Mouse (Mus musculus): ENCODE results near the gene Vwa3a. TPM values are rescaled to one million over a fixed set of nuclear protein-coding genes. Genes with fewer than 3 reads are reported as not detected.

Gene Vwa3a
- polyA plus RNA-seq, 1 experiment from 2014 or later, result 0.02 TPM

GRCm38 (mm10) chr7:120746821-120747220 is 7.7 kb downstream of the Vwa3a start:
- Histone ChIP-seq H3K4me3 (replicated peaks) (no peak overlapping the region), H3K9ac (no peak overlapping the region), H3K9me3 (replicated peaks) (no peaks in the 10 kb centered on the region), H3K27me3 (peaks cover 17% of the 10 kb centered on the region), H3K4me2 (no peak overlapping the region), H3K27ac (no peak overlapping the region), H3K4me1 (replicated peaks) (no peaks in the 10 kb centered on the region), H3K36me3 (no peaks in the 10 kb centered on the region)
- no peak for DNase-seq
- no peak for ATAC-seq (ENCODE audit: low read depth)
- 69% methylated on average over 5 of the region's 5 CpGs for WGBS (ENCODE audit: insufficient replicate concordance)

DNA sequence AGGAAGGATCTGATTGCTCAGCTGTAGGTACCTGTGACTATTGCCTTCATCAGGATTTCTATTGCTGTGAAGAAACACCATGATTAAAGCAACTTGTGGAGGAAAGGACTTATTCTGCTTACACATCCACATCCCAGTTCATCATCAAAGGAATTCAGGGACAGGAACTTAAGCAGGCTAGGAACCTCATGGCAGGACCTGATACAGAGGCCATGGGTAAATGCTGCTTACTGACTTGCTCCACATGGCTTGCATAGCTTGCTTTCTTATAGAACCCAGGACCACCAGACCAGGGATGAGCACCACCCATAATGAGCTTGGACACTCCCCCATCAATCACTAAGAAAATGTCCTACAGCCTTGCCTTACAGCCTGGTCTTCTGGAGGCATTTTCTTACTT is 9.4 kb downstream of the Vwa3a start:
- H3K4me2 ChIP-seq, result no peak overlapping the region
- H3K9ac ChIP-seq, result no peak overlapping the region
- H3K9me3 ChIP-seq (replicated peaks), result no peaks in the 10 kb centered on the region
- H3K4me1 ChIP-seq (replicated peaks), result no peaks in the 10 kb centered on the region
- H3K36me3 ChIP-seq, result no peaks in the 10 kb centered on the region
- H3K27me3 ChIP-seq, result peaks cover 11% of the 10 kb centered on the region
- no peak overlapping the region for H3K4me3 ChIP-seq (replicated peaks)
- no peak for ATAC-seq (ENCODE audit: low read depth)
- H3K27ac ChIP-seq, result no peak overlapping the region
- DNase-seq, result no peak

DNA sequence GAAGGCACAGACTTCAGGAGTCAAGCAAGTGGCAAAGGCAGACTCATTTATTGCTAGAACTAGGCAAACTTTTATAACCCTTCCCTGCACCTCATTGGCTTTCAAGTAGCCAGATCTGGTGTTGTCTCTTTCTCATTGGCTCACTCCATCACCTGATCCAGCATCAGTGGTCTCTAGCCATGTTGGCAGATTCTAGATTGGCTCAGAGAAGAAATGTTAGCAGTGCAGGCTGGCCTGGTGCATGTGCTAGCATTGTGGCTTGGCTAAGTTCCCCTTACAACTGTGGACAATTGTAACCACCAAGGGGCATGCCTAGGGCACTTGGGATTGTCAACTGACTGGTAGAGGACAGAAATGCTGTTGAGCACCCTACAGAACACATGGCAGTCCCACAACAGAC is 12.2 kb downstream of the Vwa3a start:
- Histone ChIP-seq H3K9ac (no peak overlapping the region), H3K27ac (no peak overlapping the region), H3K36me3 (no peaks in the 10 kb centered on the region), H3K4me2 (no peak overlapping the region), H3K9me3 (replicated peaks) (no peaks in the 10 kb centered on the region), H3K4me1 (replicated peaks) (no peaks in the 10 kb centered on the region), H3K27me3 (no peaks in the 10 kb centered on the region), H3K4me3 (replicated peaks) (no peak overlapping the region)
- DNase-seq, result no peak
- no peak for ATAC-seq (ENCODE audit: low read depth)

DNA sequence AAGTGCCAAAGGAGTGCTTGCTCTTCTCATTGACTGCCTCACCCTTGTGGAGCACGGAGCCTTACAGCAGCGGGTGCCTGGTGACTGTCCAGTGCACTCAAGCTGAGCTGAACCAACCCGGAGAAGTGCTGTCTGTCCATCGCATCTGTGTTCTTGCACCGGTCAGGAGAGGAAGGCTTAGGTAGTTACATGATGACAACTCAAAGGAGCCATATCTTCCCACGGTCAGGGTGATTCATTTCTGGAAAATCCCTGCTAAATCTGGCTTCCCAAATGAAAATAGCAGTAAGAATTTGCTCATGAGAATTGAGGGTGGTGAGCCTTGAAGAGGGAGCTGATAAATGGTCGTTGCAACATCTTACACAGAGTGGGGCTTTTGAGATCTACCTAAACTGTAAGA is 12.8 kb downstream of the Vwa3a start:
- ATAC-seq (ENCODE audit: low read depth) (no peak), DNase-seq (no peak)
- Histone ChIP-seq H3K27me3 (no peaks in the 10 kb centered on the region), H3K4me1 (replicated peaks) (no peaks in the 10 kb centered on the region), H3K9me3 (replicated peaks) (no peaks in the 10 kb centered on the region), H3K9ac (no peak overlapping the region), H3K36me3 (no peaks in the 10 kb centered on the region), H3K4me2 (no peak overlapping the region), H3K4me3 (replicated peaks) (no peak overlapping the region), H3K27ac (no peak overlapping the region)
- 64% methylated on average over 7 of the region's 7 CpGs for WGBS (ENCODE audit: insufficient replicate concordance)

- no peaks in the 10 kb centered on the region for H3K36me3 ChIP-seq
- no peak; the same call in 1 of the 2 replicates for ATAC-seq (ENCODE audit: low read depth)
- no peak overlapping the region for H3K27ac ChIP-seq
- no peaks in the 10 kb centered on the region for H3K9me3 ChIP-seq (replicated peaks)
- no peak overlapping the region for H3K9ac ChIP-seq
- no peak overlapping the region for H3K4me3 ChIP-seq (replicated peaks)
- DNase-seq, result peak; percentile 54
- 10% methylated on average over 5 of the region's 5 CpGs for WGBS (ENCODE audit: insufficient replicate concordance)
- H3K4me1 ChIP-seq (replicated peaks), result no peaks in the 10 kb centered on the region
- no peak overlapping the region for H3K4me2 ChIP-seq
- no peaks in the 10 kb centered on the region for H3K27me3 ChIP-seq
Measured at GRCm38 (mm10) chr7:120754671-120755070, 15.6 kb downstream of the Vwa3a start.

DNA sequence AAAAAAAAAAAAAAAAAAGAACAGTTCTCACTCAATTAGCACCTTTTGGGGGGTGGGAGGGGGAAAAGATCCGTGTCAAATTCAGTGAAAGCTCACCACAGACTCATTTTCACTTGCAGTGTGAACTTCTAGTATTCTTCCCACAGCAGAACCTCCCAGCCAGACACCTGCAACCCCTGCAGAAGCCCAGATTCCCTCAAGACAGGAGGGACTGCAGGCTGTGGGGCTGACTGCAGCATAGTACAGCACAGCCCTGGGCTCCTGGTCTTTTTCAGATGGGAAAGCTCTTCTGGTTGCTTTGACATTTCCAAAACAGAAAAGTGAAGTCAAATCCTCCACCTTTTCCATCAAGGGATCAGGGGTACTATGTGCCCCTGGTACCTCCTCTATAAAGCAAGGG is 28.3 kb downstream of the Vwa3a start:
- H3K4me2 ChIP-seq, result no peak overlapping the region
- no peak for DNase-seq
- H3K4me1 ChIP-seq (replicated peaks), result no peaks in the 10 kb centered on the region
- no peaks in the 10 kb centered on the region for H3K27me3 ChIP-seq
- H3K27ac ChIP-seq, result no peak overlapping the region
- H3K9ac ChIP-seq, result no peak overlapping the region
- no peaks in the 10 kb centered on the region for H3K9me3 ChIP-seq (replicated peaks)
- H3K36me3 ChIP-seq, result no peaks in the 10 kb centered on the region
- no peak for ATAC-seq (ENCODE audit: low read depth)
- H3K4me3 ChIP-seq (replicated peaks), result no peak overlapping the region
- WGBS (ENCODE audit: insufficient replicate concordance), result 0% methylated on average over 1 of the region's 1 CpGs

- H3K27me3 ChIP-seq, result no peaks in the 10 kb centered on the region
- ATAC-seq (ENCODE audit: low read depth) (no peak), DNase-seq (no peak)
- H3K4me3 ChIP-seq (replicated peaks), result no peak overlapping the region
- no peak overlapping the region for H3K9ac ChIP-seq
- H3K36me3 ChIP-seq, result no peaks in the 10 kb centered on the region
- H3K4me2 ChIP-seq, result no peak overlapping the region
- H3K9me3 ChIP-seq (replicated peaks), result no peaks in the 10 kb centered on the region
- 19% methylated on average over 1 of the region's 1 CpGs for WGBS (ENCODE audit: insufficient replicate concordance)
- no peak overlapping the region for H3K27ac ChIP-seq
- no peaks in the 10 kb centered on the region for H3K4me1 ChIP-seq (replicated peaks)
Measured at GRCm38 (mm10) chr7:120771389-120771788, 32.3 kb downstream of the Vwa3a start.

GRCm38 (mm10) chr7:120778012-120778411 is 38.9 kb downstream of the Vwa3a start:
- 11% methylated on average over 2 of the region's 2 CpGs for WGBS (ENCODE audit: insufficient replicate concordance)
- H3K36me3 ChIP-seq, result no peaks in the 10 kb centered on the region
- peak; percentile 81 for ATAC-seq (ENCODE audit: low read depth)

GRCm38 (mm10) chr7:120795544-120795943 is 56.4 kb downstream of the Vwa3a start:
- Histone ChIP-seq H3K9me3 (replicated peaks) (no peaks in the 10 kb centered on the region), H3K4me1 (replicated peaks) (no peaks in the 10 kb centered on the region), H3K4me3 (replicated peaks) (no peak overlapping the region), H3K27me3 (no peaks in the 10 kb centered on the region; the same call in 1 of the 2 replicates), H3K4me2 (no peak overlapping the region), H3K27ac (no peak overlapping the region), H3K36me3 (no peaks in the 10 kb centered on the region), H3K9ac (no peak overlapping the region)
- 59% methylated on average over 4 of the region's 4 CpGs for WGBS (ENCODE audit: insufficient replicate concordance)
- no peak for DNase-seq
- ATAC-seq (ENCODE audit: low read depth), result no peak

More at GRCm38 (mm10) chr7:120778012-120778411, 38.9 kb downstream of the Vwa3a start:
- H3K4me3 ChIP-seq (replicated peaks), result no peak overlapping the region
- H3K4me2 ChIP-seq, result no peak overlapping the region
- no peaks in the 10 kb centered on the region for H3K9me3 ChIP-seq (replicated peaks)
- H3K4me1 ChIP-seq (replicated peaks), result peaks cover 6% of the 10 kb centered on the region
- H3K9ac ChIP-seq, result no peak overlapping the region
- DNase-seq, result no peak
- no peaks in the 10 kb centered on the region for H3K27me3 ChIP-seq
- H3K27ac ChIP-seq, result no peak overlapping the region

GRCm38 (mm10) chr7:120796369-120796768 is 57.3 kb downstream of the Vwa3a start:
- Histone ChIP-seq H3K9me3 (replicated peaks) (no peaks in the 10 kb centered on the region), H3K9ac (no peak overlapping the region), H3K4me1 (replicated peaks) (no peaks in the 10 kb centered on the region), H3K4me2 (no peak overlapping the region), H3K4me3 (replicated peaks) (no peak overlapping the region), H3K27ac (no peak overlapping the region), H3K27me3 (no peaks in the 10 kb centered on the region; the same call in 1 of the 2 replicates), H3K36me3 (no peaks in the 10 kb centered on the region)
- 46% methylated on average over 3 of the region's 3 CpGs for WGBS (ENCODE audit: insufficient replicate concordance)
- DNase-seq, result no peak
- no peak for ATAC-seq (ENCODE audit: low read depth)

DNA sequence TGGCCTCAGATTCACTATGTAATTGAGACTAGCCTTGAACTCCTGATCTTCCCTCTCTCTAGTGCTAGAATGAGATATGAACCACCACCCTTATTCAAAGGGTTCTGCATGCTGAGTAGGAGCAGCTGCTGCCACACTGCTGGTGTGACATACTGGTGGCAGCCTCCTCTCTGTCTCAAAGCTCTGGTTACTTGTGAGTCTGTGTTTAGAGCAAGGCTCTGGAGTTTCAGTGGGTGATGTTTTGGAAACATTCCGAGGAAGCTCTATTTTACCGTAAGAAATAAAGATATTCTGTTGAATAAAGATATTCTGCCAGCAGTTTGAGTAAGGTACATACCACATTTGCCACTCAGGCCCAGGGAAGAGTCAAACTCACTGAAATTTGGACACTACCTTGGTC is 64.2 kb downstream of the Vwa3a start:
- no peak overlapping the region for H3K4me2 ChIP-seq
- no peaks in the 10 kb centered on the region for H3K9me3 ChIP-seq (replicated peaks)
- H3K4me1 ChIP-seq (replicated peaks), result no peaks in the 10 kb centered on the region
- no peaks in the 10 kb centered on the region for H3K36me3 ChIP-seq
- H3K4me3 ChIP-seq (replicated peaks), result no peak overlapping the region
- no peak for DNase-seq
- peaks cover 4% of the 10 kb centered on the region; the same call in 1 of the 2 replicates for H3K27me3 ChIP-seq
- ATAC-seq (ENCODE audit: low read depth), result no peak
- no peak overlapping the region for H3K27ac ChIP-seq
- WGBS (ENCODE audit: insufficient replicate concordance), result 69% methylated on average over 2 of the region's 2 CpGs
- H3K9ac ChIP-seq, result no peak overlapping the region

- Histone ChIP-seq H3K9me3 (replicated peaks) (no peaks in the 10 kb centered on the region), H3K9ac (no peak overlapping the region), H3K36me3 (no peaks in the 10 kb centered on the region), H3K27ac (no peak overlapping the region), H3K4me3 (replicated peaks) (no peak overlapping the region), H3K4me2 (0 out of 2 replicates have a peak overlapping the region, but pooled peaks have one; percentile 10), H3K27me3 (peaks cover 25% of the 10 kb centered on the region), H3K4me1 (replicated peaks) (peaks cover 7% of the 10 kb centered on the region; the same call in 1 of the 2 replicates)
- ATAC-seq (ENCODE audit: low read depth), result no peak
- DNase-seq, result no peak
- WGBS (ENCODE audit: insufficient replicate concordance), result 13% methylated on average over 27 of the region's 27 CpGs
Measured at GRCm38 (mm10) chr7:120809705-120810104, 70.6 kb downstream of the Vwa3a start.
